In genomic region chr15:3581337-3581736, GRCm38 (mm10) we compare ENCODE assay signal across 9 mouse cellular contexts. TPM values are rescaled to one million over a fixed set of nuclear protein-coding genes. Genes with fewer than 3 reads are reported as not detected.
A peak's percentile ranks its signal among the peaks of the same experiment; 100 is the strongest.
DNase-seq lines count a peak whose midpoint lies in the region; ATAC-seq lines count a peak whose summit lies in the region.
"Had no signal": no experiment of that assay in that cellular context is flagged by ENCODE, and none has a peak within 500 bp of the region (broad histone marks: within the 10 kb centered on the region; RNA-seq: fewer than 3 reads in every experiment).

No protein-coding gene starts in this region.

- 63% methylated on average over 3 of the region's 3 CpGs for WGBS in forebrain, embryonic 16.5 days
- 38% methylated on average over 3 of the region's 3 CpGs for WGBS in limb, embryonic 12.5 days
- 53% methylated on average over 3 of the region's 3 CpGs for WGBS in neural tube, embryonic 12.5 days

- peak; percentile 41 for DNase-seq in kidney, adult 9 months
- no peak for DNase-seq in kidney, postnatal 14 days
- DNase-seq in cerebellum, adult 11-12 months = no peak
- DNase-seq in adrenal gland, adult (ENCODE audit: inconsistent age in 2 of 2, low spot score in 1 of 2) = no peak

- no peaks in the 10 kb centered on the region for H3K9me3 ChIP-seq in forebrain, embryonic 16.5 days (ENCODE audit: control insufficient read depth, low read length)
- no peaks in the 10 kb centered on the region for H3K9me3 ChIP-seq in limb, embryonic 12.5 days
- H3K9me3 ChIP-seq in neural tube, embryonic 12.5 days = no peaks in the 10 kb centered on the region
- H3K9me3 ChIP-seq: G1E had no signal

- H3K9ac ChIP-seq in forebrain, embryonic 16.5 days (replicated peaks; ENCODE audit: low read depth, low read length) = no peak overlapping the region
- H3K9ac ChIP-seq in limb, embryonic 12.5 days (replicated peaks) = 0 out of 2 replicates have a peak overlapping the region, but pooled peaks have one; percentile 40
- no peak overlapping the region for H3K9ac ChIP-seq in neural tube, embryonic 12.5 days

- no peak for ATAC-seq in forebrain, embryonic 16.5 days
- no peak for ATAC-seq in limb, embryonic 12.5 days (ENCODE audit: insufficient number of reproducible peaks, insufficient read depth, low FRiP score, low TSS enrichment, low read depth)
- ATAC-seq in neural tube, embryonic 12.5 days (ENCODE audit: low FRiP score, low read depth) = no peak
- no peak for ATAC-seq in megakaryocyte, adult 5-6 weeks (ENCODE audit: poor library complexity, severe bottlenecking)

- no peak overlapping the region for H3K27ac ChIP-seq in forebrain, embryonic 16.5 days (ENCODE audit: low read length)
- peak overlapping the region; percentile 86; the same call in 1 of the 2 replicates for H3K27ac ChIP-seq in limb, embryonic 12.5 days
- H3K27ac ChIP-seq in neural tube, embryonic 12.5 days = no peak overlapping the region

- H3K27me3 ChIP-seq in forebrain, embryonic 16.5 days (replicated peaks; ENCODE audit: control insufficient read depth, insufficient read depth, low read length) = peaks cover 8% of the 10 kb centered on the region
- H3K27me3 ChIP-seq in limb, embryonic 12.5 days = 0 out of 2 replicates have a peak, but pooled peaks cover 2% of the 10 kb centered on the region
- no peaks in the 10 kb centered on the region for H3K27me3 ChIP-seq in neural tube, embryonic 12.5 days (replicated peaks)

- no peak overlapping the region; the same call in 1 of the 2 replicates for H3K4me2 ChIP-seq in forebrain, embryonic 16.5 days (ENCODE audit: low read length)
- peak overlapping the region; percentile 71 for H3K4me2 ChIP-seq in limb, embryonic 12.5 days
- H3K4me2 ChIP-seq in neural tube, embryonic 12.5 days (replicated peaks) = peak overlapping the region; percentile 70

- H3K36me3 ChIP-seq in forebrain, embryonic 16.5 days (ENCODE audit: control insufficient read depth, insufficient read depth) = no peaks in the 10 kb centered on the region
- no peaks in the 10 kb centered on the region for H3K36me3 ChIP-seq in limb, embryonic 12.5 days
- no peaks in the 10 kb centered on the region for H3K36me3 ChIP-seq in neural tube, embryonic 12.5 days
- H3K36me3 ChIP-seq: G1E had no signal

- peaks cover 12% of the 10 kb centered on the region for H3K4me1 ChIP-seq in forebrain, embryonic 16.5 days (replicated peaks; ENCODE audit: control insufficient read depth, insufficient read depth, low read length)
- H3K4me1 ChIP-seq in limb, embryonic 12.5 days (replicated peaks) = peaks cover 9% of the 10 kb centered on the region
- H3K4me1 ChIP-seq in neural tube, embryonic 12.5 days = peaks cover 8% of the 10 kb centered on the region; the same call in 1 of the 2 replicates

- H3K4me3 ChIP-seq in forebrain, embryonic 16.5 days (replicated peaks; ENCODE audit: low read length) = peak overlapping the region; percentile 68
- peak overlapping the region; percentile 68 for H3K4me3 ChIP-seq in limb, embryonic 12.5 days (replicated peaks)
- peak overlapping the region; percentile 52; the same call in 1 of the 2 replicates for H3K4me3 ChIP-seq in neural tube, embryonic 12.5 days

RNA-seq across cellular contexts. Expression of gene Ghr, which starts 2.0 kb away (rescaled TPM):
- 5.9 and 7.2 TPM in 2 replicates for polyA plus RNA-seq in forebrain, embryonic 16.5 days (2015; fragmentation: Nextera tagmentation; extraction: Ambion mirVana)
- 35.8 and 44.8 TPM in 2 replicates for polyA plus RNA-seq in limb, embryonic 12.5 days (2016; fragmentation: Nextera tagmentation; extraction: Ambion mirVana)
- 18.9 and 19.3 TPM in 2 replicates for polyA plus RNA-seq in neural tube, embryonic 12.5 days (2016; fragmentation: Nextera tagmentation; extraction: Ambion mirVana)
- total RNA-seq in megakaryocyte, adult 5-6 weeks (2015) = 0.25 and 1.0 TPM in 2 replicates
- 0.24 and 1.1 TPM in 2 replicates for total RNA-seq in megakaryocyte, adult 5-6 weeks (2017)
- polyA plus RNA-seq: G1E had no signal
